Mouse (Mus musculus) heart, embryonic 14.5 days (tissue): Measurements from ENCODE around the gene Wbp1l. TPM values are rescaled to one million over a fixed set of nuclear protein-coding genes. Genes with fewer than 3 reads are reported as not detected.

Experiments used
- ATAC-seq: fragments of 200-750 bp; cut with Nextera tagmentation; 2 replicates; pipeline ENCODE4 v1.8.0; 2017; ENCODE audit warnings: low read depth, moderate TSS enrichment; ENCODE audit not compliant: insufficient number of reproducible peaks, insufficient read depth, low FRiP score
- H3K27ac ChIP-seq, 2 experiments: fragments of 200-500 bp in 1 of 2; fragments of 300-500 bp in 1 of 2; sonication (generic) in 1 of 2; replicated peaks in 1 of 2; 2 replicates each; pipeline ENCODE4 v1.5.1; 2012 to 2014; ENCODE audit warnings: low read depth in 2 of 2, low read length in 2 of 2, control low read depth in 1 of 2, mild to moderate bottlenecking in 1 of 2, mixed read lengths in 1 of 2; ENCODE audit not compliant: control insufficient read depth in 1 of 2, insufficient read depth in 1 of 2
- H3K27me3 ChIP-seq: fragments of 300-500 bp; sonication (generic); 2 replicates; pipeline ENCODE4 v1.6.1; 2014; ENCODE audit warnings: mild to moderate bottlenecking, low read length, control low read depth; ENCODE audit not compliant: control insufficient read depth, insufficient read depth
- H3K36me3 ChIP-seq: fragments of 300-500 bp; sonication (generic); 2 replicates; pipeline ENCODE4 v1.6.1; 2014; ENCODE audit warnings: mild to moderate bottlenecking, control low read depth, low read length, mixed read lengths; ENCODE audit not compliant: control insufficient read depth, insufficient read depth
- H3K4me1 ChIP-seq, 2 experiments: fragments of 200-500 bp in 1 of 2; fragments of 300-500 bp in 1 of 2; sonication (generic) in 1 of 2; 2 replicates each; pipeline ENCODE4 v1.6.1; 2012 to 2014; ENCODE audit warnings: low read length in 2 of 2, control low read depth in 1 of 2, mixed read lengths in 1 of 2; ENCODE audit not compliant: control insufficient read depth in 2 of 2, insufficient read depth in 2 of 2
- H3K4me2 ChIP-seq: fragments of 300-500 bp; sonication (generic); 2 replicates; pipeline ENCODE4 v1.6.1; 2014; ENCODE audit warnings: mild to moderate bottlenecking, low read length
- H3K4me3 ChIP-seq, 2 experiments: fragments of 200-500 bp in 1 of 2; fragments of 300-500 bp in 1 of 2; sonication (generic) in 1 of 2; 2 replicates each; pipeline ENCODE4 v1.5.1; 2012 to 2014; ENCODE audit warnings: low read length in 2 of 2, mild to moderate bottlenecking in 2 of 2, control low read depth in 1 of 2, low read depth in 1 of 2, moderate library complexity in 1 of 2; ENCODE audit not compliant: control insufficient read depth in 1 of 2, insufficient read depth in 1 of 2
- H3K9ac ChIP-seq: fragments of 300-500 bp; sonication (generic); 2 replicates; pipeline ENCODE4 v1.6.1; 2014; ENCODE audit warnings: mild to moderate bottlenecking, low read length
- H3K9me3 ChIP-seq: fragments of 300-500 bp; sonication (generic); 2 replicates; pipeline ENCODE4 v1.6.1; 2016; ENCODE audit warnings: low read length, control low read depth; ENCODE audit not compliant: control insufficient read depth
- WGBS: fragments of 180-500 bp; shearing (Covaris S2); extraction: QIAGEN DNeasy Blood & Tissue Kit; methylation state at CpG from one replicate; pipeline ENCODE4 v1.1.7; 2014; 5-methylcytosine and 5-hydroxymethylcytosine counted together
- polyA plus RNA-seq: library from polyadenylated mRNA; unstranded; fragments of >200 nt; fragmentation: Nextera tagmentation; extraction: Ambion mirVana; gene quantifications from 2 replicates; pipeline ENCODE4 v1.2.1, GENCODE M21; 2014

The Wbp1l gene
- polyA plus RNA-seq, 1 experiment from 2014 or later: 48.8 TPM

- peaks cover 0 to 4% of the 10 kb centered on the region in 2 experiments; a peak in 1 of 4 replicates for H3K4me1 ChIP-seq
- H3K9me3 ChIP-seq: no peaks in the 10 kb centered on the region
- no peak overlapping the region for H3K9ac ChIP-seq
- H3K27ac ChIP-seq: no peak overlapping the region
- ATAC-seq: peak; percentile 56; the same call in 1 of the 2 replicates
- no peaks in the 10 kb centered on the region for H3K27me3 ChIP-seq
- H3K4me2 ChIP-seq: no peak overlapping the region
- no peak overlapping the region for H3K4me3 ChIP-seq
- WGBS: 13% methylated on average over 13 of the region's 13 CpGs
- no peaks in the 10 kb centered on the region for H3K36me3 ChIP-seq
Measured at GRCm38 (mm10) chr19:46670691-46671090, 71.8 kb downstream of the Wbp1l start.

GRCm38 (mm10) chr19:46672766-46673418 is 74.0 kb downstream of the Wbp1l start, which contains the start of gene Cyp17a1:
Gene Cyp17a1 (minus strand): TSS chr19:46673172.
- no peak within 1 kb of the TSS for H3K27ac ChIP-seq
- no peak within 1 kb of the TSS for H3K4me2 ChIP-seq
- no peaks in the 10 kb centered on the region for H3K36me3 ChIP-seq
- H3K4me1 ChIP-seq: peaks cover 0 to 4% of the 10 kb centered on the region in 2 experiments; a peak in 1 of 4 replicates
- H3K4me3 ChIP-seq: no peak within 1 kb of the TSS
- no peak within 1 kb of the TSS for H3K9ac ChIP-seq
- 25% methylated on average over 5 of the region's 5 CpGs for whole genome bisulfite sequencing
- H3K27me3 ChIP-seq: no peaks in the 10 kb centered on the region
- H3K9me3 ChIP-seq: no peaks in the 10 kb centered on the region
- ATAC-seq: no peak

- no peak for ATAC-seq
- Histone ChIP-seq H3K9ac (no peak overlapping the region), H3K27ac (no peak overlapping the region), H3K27me3 (no peaks in the 10 kb centered on the region), H3K9me3 (no peaks in the 10 kb centered on the region), H3K36me3 (no peaks in the 10 kb centered on the region), H3K4me1 (peaks cover 9 to 10% of the 10 kb centered on the region in 2 experiments; a peak in 3 of 4 replicates), H3K4me2 (no peak overlapping the region), H3K4me3 (no peak overlapping the region)
- 84% methylated on average over 3 of the region's 3 CpGs for WGBS
Measured at GRCm38 (mm10) chr19:46675641-46676040, 76.8 kb downstream of the Wbp1l start.

- WGBS: 38% methylated on average over 12 of the region's 12 CpGs
- ATAC-seq: no peak
- Histone ChIP-seq H3K4me3 (no peak overlapping the region), H3K4me2 (no peak overlapping the region), H3K27ac (0 out of 4 replicates have a peak overlapping the region, but pooled peaks of 1 of the 2 experiments have one; percentile 4), H3K4me1 (peaks cover 6 to 9% of the 10 kb centered on the region in 2 experiments; a peak in 3 of 4 replicates), H3K36me3 (no peaks in the 10 kb centered on the region), H3K9ac (no peak overlapping the region), H3K27me3 (no peaks in the 10 kb centered on the region), H3K9me3 (no peaks in the 10 kb centered on the region)
Measured at GRCm38 (mm10) chr19:46679720-46680383, 81.0 kb downstream of the Wbp1l start.

GRCm38 (mm10) chr19:46689460-46690372 is 90.8 kb downstream of the Wbp1l start, which contains the start of gene Borcs7:
Gene Borcs7 (plus strand): TSS chr19:46689906.
- H3K36me3 ChIP-seq: peaks cover 11% of the 10 kb centered on the region
- H3K4me1 ChIP-seq: peaks cover 2 to 6% of the 10 kb centered on the region in 2 experiments; a peak in 3 of 4 replicates
- no peaks in the 10 kb centered on the region for H3K27me3 ChIP-seq
- peak; percentile 89 for ATAC-seq
- peak within 1 kb of the TSS; percentile 93 for H3K9ac ChIP-seq
- peak within 1 kb of the TSS; percentile 89 to 95 for H3K4me3 ChIP-seq
- H3K27ac ChIP-seq: peak within 1 kb of the TSS; percentile 77 to 82; a peak in 3 of 4 replicates
- peak within 1 kb of the TSS; percentile 70 for H3K4me2 ChIP-seq
- H3K9me3 ChIP-seq: no peaks in the 10 kb centered on the region
- WGBS: 3% methylated on average over 44 of the region's 44 CpGs

GRCm38 (mm10) chr19:46690387-46690786 is 91.5 kb downstream of the Wbp1l start:
- ATAC-seq: no peak

GRCm38 (mm10) chr19:46691078-46691477 is 92.2 kb downstream of the Wbp1l start:
- H3K9me3 ChIP-seq: no peaks in the 10 kb centered on the region
- no peak for ATAC-seq
- WGBS: 68% methylated on average over 2 of the region's 2 CpGs
- no peaks in the 10 kb centered on the region for H3K27me3 ChIP-seq
- peaks cover 15% of the 10 kb centered on the region for H3K36me3 ChIP-seq
- H3K4me2 ChIP-seq: no peak overlapping the region
- no peak overlapping the region for H3K27ac ChIP-seq
- H3K4me3 ChIP-seq: no peak overlapping the region
- H3K4me1 ChIP-seq: peaks cover 2 to 6% of the 10 kb centered on the region in 2 experiments; a peak in 3 of 4 replicates
- H3K9ac ChIP-seq: no peak overlapping the region

More at GRCm38 (mm10) chr19:46690387-46690786, 91.5 kb downstream of the Wbp1l start:
- Histone ChIP-seq H3K27me3 (no peaks in the 10 kb centered on the region), H3K27ac (peak overlapping the region in 1 of 2 experiments; percentile 77; a peak in 1 of 4 replicates), H3K4me1 (peaks cover 2 to 6% of the 10 kb centered on the region in 2 experiments; a peak in 3 of 4 replicates), H3K4me3 (peak overlapping the region; percentile 89 to 95), H3K4me2 (peak overlapping the region; percentile 70), H3K36me3 (peaks cover 15% of the 10 kb centered on the region), H3K9me3 (no peaks in the 10 kb centered on the region), H3K9ac (peak overlapping the region; percentile 93)
- WGBS: 71% methylated on average over 11 of the region's 11 CpGs
